Comparison of ENCODE assay signal across 34 mouse cellular contexts in genomic region chr11:115854674-115855073, GRCm38 (mm10). TPM values are rescaled to one million over a fixed set of nuclear protein-coding genes. Genes with fewer than 3 reads are reported as not detected.
DNase-seq lines count a peak whose midpoint lies in the region; ATAC-seq lines count a peak whose summit lies in the region.
"Had no signal": no experiment of that assay in that cellular context is flagged by ENCODE, and none has a peak within 500 bp of the region (broad histone marks: within the 10 kb centered on the region; RNA-seq: fewer than 3 reads in every experiment).

No protein-coding gene starts in this region.

- H3K36me3 ChIP-seq in embryonic facial prominence, embryonic 13.5 days, result peaks cover 8% of the 10 kb centered on the region; the same call in 1 of the 2 replicates
- H3K36me3 ChIP-seq: hindbrain, embryonic 12.5 days; midbrain, embryonic 12.5 days; neural tube, embryonic 13.5 days had no signal

- DNase-seq in left cerebral cortex, adult 18-20 months (ENCODE audit: low spot score in 2 of 2), result peak; percentile 19 to 30
- no peak for DNase-seq in left cerebral cortex, adult 11 months (ENCODE audit: low spot score)
- DNase-seq in right cerebral cortex, adult 2 months (ENCODE audit: low spot score in 2 of 2), result peak; percentile 14 to 35
- no peak for DNase-seq in right cerebral cortex, postnatal 4 days
- DNase-seq in telencephalon, adult 2 months (ENCODE audit: low read depth, low spot score), result peak; percentile 16
- DNase-seq in kidney, adult 8-10 months, result no peak
- DNase-seq: adrenal gland, adult 2 months; adrenal gland, postnatal 36 days; B cell, adult 2 months; cerebellum, adult 2 months; cerebellum, postnatal 14 days; gastrocnemius, postnatal 25 days; heart, adult 11 months; heart, postnatal 36 days; kidney, adult 2 months; kidney, postnatal 4 days; liver, postnatal 0 days; lung, postnatal 36 days; retina, postnatal 1 day; thymus, postnatal 4 days had no signal

- peaks cover 45% of the 10 kb centered on the region for H3K27me3 ChIP-seq in embryonic facial prominence, embryonic 13.5 days

- H3K9ac ChIP-seq in embryonic facial prominence, embryonic 13.5 days, result peak overlapping the region; percentile 32; the same call in 1 of the 2 replicates
- H3K9ac ChIP-seq: hindbrain, embryonic 12.5 days; intestine, embryonic 15.5 days; limb, embryonic 13.5 days; liver, embryonic 12.5 days; liver, postnatal 0 days; midbrain, embryonic 12.5 days; neural tube, embryonic 13.5 days had no signal

- H3K4me1 ChIP-seq in embryonic facial prominence, embryonic 13.5 days, result peaks cover 13% of the 10 kb centered on the region

- no peaks in the 10 kb centered on the region for H3K9me3 ChIP-seq in embryonic facial prominence, embryonic 13.5 days
- H3K9me3 ChIP-seq: hindbrain, embryonic 12.5 days; intestine, embryonic 15.5 days; limb, embryonic 13.5 days; midbrain, embryonic 12.5 days; neural tube, embryonic 13.5 days had no signal

- H3K4me3 ChIP-seq in embryonic facial prominence, embryonic 13.5 days, result no peak overlapping the region
- H3K4me3 ChIP-seq: hindbrain, embryonic 12.5 days; intestine, embryonic 15.5 days; limb, embryonic 13.5 days; liver, embryonic 12.5 days; midbrain, embryonic 12.5 days; neural tube, embryonic 13.5 days had no signal

- 78% methylated on average over 6 of the region's 6 CpGs for whole genome bisulfite sequencing in embryonic facial prominence, embryonic 13.5 days

- H3K27ac ChIP-seq in embryonic facial prominence, embryonic 13.5 days, result no peak overlapping the region
- H3K27ac ChIP-seq: hindbrain, embryonic 12.5 days; hindbrain, postnatal 0 days; intestine, embryonic 15.5 days; kidney, postnatal 0 days; limb, embryonic 13.5 days; liver, embryonic 12.5 days; midbrain, embryonic 12.5 days; neural tube, embryonic 13.5 days had no signal

- H3K4me2 ChIP-seq in embryonic facial prominence, embryonic 13.5 days, result no peak overlapping the region
- H3K4me2 ChIP-seq: heart, embryonic 11.5 days; hindbrain, embryonic 12.5 days; intestine, embryonic 15.5 days; limb, embryonic 13.5 days; liver, embryonic 12.5 days; midbrain, embryonic 12.5 days; neural tube, embryonic 13.5 days had no signal

- no peak for ATAC-seq in embryonic facial prominence, embryonic 13.5 days (ENCODE audit: insufficient number of reproducible peaks, insufficient read depth, low FRiP score, low TSS enrichment, low read depth)
- ATAC-seq: activated CD4-positive, CD25-positive, alpha-beta regulatory T cell, adult 4 months; forebrain, embryonic 14.5 days; hindbrain, postnatal 0 days; intestine, embryonic 15.5 days; liver, embryonic 12.5 days; liver, postnatal 0 days had no signal

RNA-seq across cellular contexts. Expression of gene Myo15b, which starts 3.5 kb away (rescaled TPM):
- under 1 TPM; 0.49 to 0.75 TPM for total RNA-seq in left cerebral cortex, adult 18-20 months (2021)
- 0.67 and 1.0 TPM in 2 replicates for polyA plus RNA-seq in embryonic facial prominence, embryonic 13.5 days (2015; fragmentation: Nextera tagmentation; extraction: Ambion mirVana)
- total RNA-seq: gastrocnemius, adult 18-20 months; gastrocnemius, postnatal 25 days had no signal
- polyA plus RNA-seq: activated CD4-positive, CD25-positive, alpha-beta regulatory T cell, adult 4 months; forebrain, embryonic 14.5 days had no signal

RNA-seq across cellular contexts. Expression of gene Llgl2, which starts 30.8 kb away (rescaled TPM):
- total RNA-seq in left cerebral cortex, adult 18-20 months (2021), result 1 to 10 TPM; 3.6 to 4.5 TPM
- 8.1 and 9.5 TPM in 2 replicates for polyA plus RNA-seq in embryonic facial prominence, embryonic 13.5 days (2015; fragmentation: Nextera tagmentation; extraction: Ambion mirVana)

RNA-seq across cellular contexts. Expression of gene Tsen54, which starts 40.1 kb away (rescaled TPM):
- total RNA-seq in left cerebral cortex, adult 18-20 months (2021), result 10 to 100 TPM; 14.0 to 14.5 TPM
- polyA plus RNA-seq in embryonic facial prominence, embryonic 13.5 days (2015; fragmentation: Nextera tagmentation; extraction: Ambion mirVana), result 31.3 and 34.6 TPM in 2 replicates

RNA-seq across cellular contexts. Expression of gene Caskin2, which starts 41.2 kb away (rescaled TPM):
- 10 to 100 TPM; 17.7 to 18.6 TPM for total RNA-seq in left cerebral cortex, adult 18-20 months (2021)
- polyA plus RNA-seq in embryonic facial prominence, embryonic 13.5 days (2015; fragmentation: Nextera tagmentation; extraction: Ambion mirVana), result 16.1 and 17.3 TPM in 2 replicates

RNA-seq across cellular contexts. Expression of gene Smim5, which starts 45.1 kb away (rescaled TPM):
- under 1 TPM in 1 of 2 experiments, not detected in 1; 0.54 TPM for total RNA-seq in left cerebral cortex, adult 18-20 months (2021)
- 3.3 and 3.4 TPM in 2 replicates for polyA plus RNA-seq in embryonic facial prominence, embryonic 13.5 days (2015; fragmentation: Nextera tagmentation; extraction: Ambion mirVana)
- polyA plus RNA-seq: testis, adult 2 months had no signal

Comparison
In these comparisons a context has a peak if more than half of its experiments do, and no peak if none do; other contexts are left out.
1. DNase-seq: peak in left cerebral cortex, adult 18-20 months (2 of 2), right cerebral cortex, adult 2 months (2 of 2) and telencephalon, adult 2 months (single experiment); none in left cerebral cortex, adult 11 months (single experiment), right cerebral cortex, postnatal 4 days (single experiment) and kidney, adult 8-10 months (0 of 2).